Comparison of ENCODE assay signal across 26 mouse cellular contexts in genomic region chr14:61721302-61721701, GRCm38 (mm10).
DNase-seq lines count a peak whose midpoint lies in the region; ATAC-seq and TF ChIP-seq lines count a peak whose summit lies in the region.
"Had no signal": no experiment of that assay in that cellular context is flagged by ENCODE, and none has a peak within 500 bp of the region (broad histone marks: within the 10 kb centered on the region; RNA-seq: fewer than 3 reads in every experiment).

No protein-coding gene starts in this region.

- TF ChIP-seq POLR2A in heart, adult 2 months (IDR thresholded peaks at IDR 0.05; ENCODE audit: insufficient read depth, low read depth, low read length), result no peak

- no peaks in the 10 kb centered on the region for H3K79me2 ChIP-seq in heart, adult 2 months (replicated peaks; ENCODE audit: control insufficient read depth, insufficient read depth, low read length)

- H3K27ac ChIP-seq in heart, adult 2 months, result no peak overlapping the region
- no peak overlapping the region for H3K27ac ChIP-seq in layer of hippocampus, adult 2 months
- H3K27ac ChIP-seq in stomach, postnatal 0 days (replicated peaks), result no peak overlapping the region
- H3K27ac ChIP-seq: embryonic facial prominence, embryonic 12.5 days; embryonic facial prominence, embryonic 15.5 days; forebrain, embryonic 15.5 days; gastrocnemius, adult 2 months; heart, embryonic 15.5 days; hindbrain, embryonic 15.5 days had no signal

- peak; percentile 39 for TF ChIP-seq CTCF in heart, adult 2 months (IDR thresholded peaks at IDR 0.05)
- peak; percentile 64 for TF ChIP-seq CTCF in layer of hippocampus, adult 2 months (conservative IDR thresholded peaks at IDR 0.05)
- 0 out of 2 replicates have a peak, but pooled peaks have one; percentile 16 for TF ChIP-seq CTCF in stomach, postnatal 0 days (IDR thresholded peaks at IDR 0.05; ENCODE audit: low read depth)

- intact Hi-C loops in heart, adult 2 months (cut with DNase I), result no loop called here

- H3K36me3 ChIP-seq in heart, adult 2 months (ENCODE audit: control insufficient read depth, insufficient read depth, low read length), result no peaks in the 10 kb centered on the region
- no peaks in the 10 kb centered on the region for H3K36me3 ChIP-seq in stomach, postnatal 0 days (ENCODE audit: control insufficient read depth, insufficient read depth, low read length)
- H3K36me3 ChIP-seq: embryonic facial prominence, embryonic 12.5 days; embryonic facial prominence, embryonic 15.5 days; forebrain, embryonic 15.5 days; heart, embryonic 15.5 days; hindbrain, embryonic 15.5 days had no signal

- H3K4me2 ChIP-seq in stomach, postnatal 0 days (replicated peaks; ENCODE audit: low read depth), result no peak overlapping the region
- H3K4me2 ChIP-seq: embryonic facial prominence, embryonic 12.5 days; embryonic facial prominence, embryonic 15.5 days; forebrain, embryonic 15.5 days; heart, embryonic 11.5 days; heart, embryonic 15.5 days; hindbrain, embryonic 15.5 days had no signal

- H3K27me3 ChIP-seq in heart, adult 2 months (ENCODE audit: control insufficient read depth, insufficient read depth, low read length), result no peaks in the 10 kb centered on the region
- no peaks in the 10 kb centered on the region for H3K27me3 ChIP-seq in stomach, postnatal 0 days (ENCODE audit: control insufficient read depth, insufficient read depth, low read length)
- H3K27me3 ChIP-seq: embryonic facial prominence, embryonic 12.5 days; embryonic facial prominence, embryonic 15.5 days; forebrain, embryonic 15.5 days; heart, embryonic 15.5 days; hindbrain, embryonic 15.5 days had no signal

- no peaks in the 10 kb centered on the region; the same call in 1 of the 2 replicates for H3K4me1 ChIP-seq in heart, adult 2 months (ENCODE audit: control insufficient read depth, insufficient read depth, low read length)
- no peaks in the 10 kb centered on the region for H3K4me1 ChIP-seq in stomach, postnatal 0 days (replicated peaks; ENCODE audit: control insufficient read depth, insufficient read depth)
- H3K4me1 ChIP-seq: embryonic facial prominence, embryonic 12.5 days; embryonic facial prominence, embryonic 15.5 days; forebrain, embryonic 15.5 days; heart, embryonic 15.5 days; hindbrain, embryonic 15.5 days had no signal

- no peak for TF ChIP-seq EP300 in heart, adult 2 months (IDR thresholded peaks at IDR 0.05; ENCODE audit: insufficient read depth, low read depth, low read length)
- TF ChIP-seq EP300 in stomach, postnatal 0 days (optimal IDR thresholded peaks at IDR 0.05), result no peak

- no peak for ATAC-seq in stomach, postnatal 0 days (ENCODE audit: low FRiP score, low TSS enrichment)
- no peak for ATAC-seq in frontal cortex, adult (ENCODE audit: low TSS enrichment)
- ATAC-seq: CD4-positive, CD25-positive, alpha-beta regulatory T cell, adult 4 months; forebrain, embryonic 15.5 days; inflammation-experienced regulatory T-cells, adult 6 months; intestine, embryonic 16.5 days had no signal

- no peak overlapping the region for H3K9ac ChIP-seq in heart, adult 2 months (ENCODE audit: low read depth, low read length)
- no peak overlapping the region for H3K9ac ChIP-seq in stomach, postnatal 0 days (ENCODE audit: low read length)
- H3K9ac ChIP-seq: embryonic facial prominence, embryonic 12.5 days; embryonic facial prominence, embryonic 15.5 days; forebrain, embryonic 15.5 days; heart, embryonic 15.5 days; hindbrain, embryonic 15.5 days had no signal

- DNase-seq in heart, adult 2 months, result no peak
- no peak for DNase-seq in heart, adult 8-10 months (ENCODE audit: low spot score)
- DNase-seq in layer of hippocampus, adult 2 months (ENCODE audit: low spot score in 2 of 2), result no peak
- no peak for DNase-seq in layer of hippocampus, postnatal 10 days (ENCODE audit: low spot score in 2 of 2)
- no peak for DNase-seq in stomach, postnatal 0 days (ENCODE audit: low spot score)
- DNase-seq: adrenal gland, adult 2 months; adrenal gland, postnatal 14 days; cerebellum, adult 11 months; cerebellum, adult 2 months; cerebellum, adult 9-11 months; cerebellum, postnatal 25 days; gastrocnemius, adult 2 months; gastrocnemius, postnatal 14 days; heart, adult 18-20 months; heart, postnatal 10 days; heart, postnatal 36 days had no signal

- H3K9me3 ChIP-seq in stomach, postnatal 0 days (ENCODE audit: control insufficient read depth, low read length), result no peaks in the 10 kb centered on the region
- H3K9me3 ChIP-seq: embryonic facial prominence, embryonic 12.5 days; embryonic facial prominence, embryonic 15.5 days; heart, embryonic 15.5 days; hindbrain, embryonic 15.5 days had no signal

- WGBS in heart, adult 2 months, result 87% methylated on average over 4 of the region's 4 CpGs
- WGBS in stomach, postnatal 0 days, result 73% methylated on average over 4 of the region's 4 CpGs

- H3K4me3 ChIP-seq in heart, adult 2 months, result no peak overlapping the region
- no peak overlapping the region for H3K4me3 ChIP-seq in layer of hippocampus, adult 2 months
- no peak overlapping the region for H3K4me3 ChIP-seq in stomach, postnatal 0 days (ENCODE audit: low read depth, low read length)
- H3K4me3 ChIP-seq: embryonic facial prominence, embryonic 12.5 days; embryonic facial prominence, embryonic 15.5 days; forebrain, embryonic 15.5 days; gastrocnemius, adult 2 months; heart, embryonic 15.5 days; hindbrain, embryonic 15.5 days had no signal
